ENCODE assay signal across 8 mouse cellular contexts in genomic region chr8:126735488-126736440, GRCm38 (mm10).
A peak's percentile ranks its signal among the peaks of the same experiment; 100 is the strongest.
DNase-seq lines count a peak whose midpoint lies in the region; ATAC-seq and TF ChIP-seq lines count a peak whose summit lies in the region.

No protein-coding gene starts in this region.

- DNase-seq in 3T3-L1 (ENCODE audit: low read depth, low spot score), result peak; percentile 88
- peak; percentile 72 to 76 for DNase-seq in cerebellum, adult 18-20 months
- DNase-seq in heart, postnatal 0 days (ENCODE audit: low spot score), result peak; percentile 97
- DNase-seq in kidney, postnatal 4 days, result peak; percentile 87 to 91
- DNase-seq in testis, postnatal 14 days (ENCODE audit: low spot score), result peak; percentile 85

- H3K4me1 ChIP-seq in forebrain, embryonic 16.5 days (replicated peaks; ENCODE audit: control insufficient read depth, insufficient read depth, low read length), result peaks cover 29% of the 10 kb centered on the region
- H3K4me1 ChIP-seq in heart, postnatal 0 days (ENCODE audit: control insufficient read depth, insufficient read depth), result peaks cover 18% of the 10 kb centered on the region
- peaks cover 20% of the 10 kb centered on the region for H3K4me1 ChIP-seq in liver, embryonic 15.5 days (replicated peaks)
- peaks cover 52% of the 10 kb centered on the region for H3K4me1 ChIP-seq in neural tube, embryonic 13.5 days (replicated peaks)

- no peak; the same call in 1 of the 2 replicates for TF ChIP-seq EP300 in heart, postnatal 0 days (IDR thresholded peaks at IDR 0.05; ENCODE audit: low read depth)

- H3K9me3 ChIP-seq in forebrain, embryonic 16.5 days (ENCODE audit: control insufficient read depth, low read length), result no peaks in the 10 kb centered on the region
- H3K9me3 ChIP-seq in heart, postnatal 0 days (replicated peaks; ENCODE audit: control insufficient read depth, low read length), result no peaks in the 10 kb centered on the region
- H3K9me3 ChIP-seq in liver, embryonic 15.5 days (replicated peaks), result no peaks in the 10 kb centered on the region
- no peaks in the 10 kb centered on the region for H3K9me3 ChIP-seq in neural tube, embryonic 13.5 days

- no peak overlapping the region for H3K4me3 ChIP-seq in forebrain, embryonic 16.5 days (replicated peaks; ENCODE audit: low read length)
- no peak overlapping the region for H3K4me3 ChIP-seq in heart, postnatal 0 days (ENCODE audit: low read depth, low read length)
- no peak overlapping the region for H3K4me3 ChIP-seq in liver, embryonic 15.5 days (replicated peaks)
- no peak overlapping the region for H3K4me3 ChIP-seq in neural tube, embryonic 13.5 days

- H3K4me2 ChIP-seq in forebrain, embryonic 16.5 days (ENCODE audit: low read length), result peak overlapping the region; percentile 7; the same call in 1 of the 2 replicates
- peak overlapping the region; percentile 38 for H3K4me2 ChIP-seq in heart, postnatal 0 days (ENCODE audit: low read depth, low read length)
- H3K4me2 ChIP-seq in liver, embryonic 15.5 days, result no peak overlapping the region
- H3K4me2 ChIP-seq in neural tube, embryonic 13.5 days, result no peak overlapping the region

- ATAC-seq in forebrain, embryonic 16.5 days, result peak; percentile 69
- peak; percentile 76 for ATAC-seq in heart, postnatal 0 days (ENCODE audit: insufficient read depth, low read depth)
- peak; percentile 65 for ATAC-seq in liver, embryonic 15.5 days (ENCODE audit: insufficient read depth)
- peak; percentile 68 for ATAC-seq in neural tube, embryonic 13.5 days (ENCODE audit: low read depth)

- peak overlapping the region; percentile 76 for H3K27ac ChIP-seq in forebrain, embryonic 16.5 days (ENCODE audit: low read length)
- peak overlapping the region; percentile 100 for H3K27ac ChIP-seq in heart, postnatal 0 days (ENCODE audit: low read depth)
- peak overlapping the region; percentile 87 for H3K27ac ChIP-seq in liver, embryonic 15.5 days (replicated peaks)
- H3K27ac ChIP-seq in neural tube, embryonic 13.5 days (replicated peaks), result peak overlapping the region; percentile 72

- TF ChIP-seq CTCF in heart, postnatal 0 days (IDR thresholded peaks at IDR 0.05; ENCODE audit: low read depth), result no peak

- H3K27me3 ChIP-seq in forebrain, embryonic 16.5 days (replicated peaks; ENCODE audit: control insufficient read depth, insufficient read depth, low read length), result no peaks in the 10 kb centered on the region
- no peaks in the 10 kb centered on the region for H3K27me3 ChIP-seq in heart, postnatal 0 days (ENCODE audit: control insufficient read depth, insufficient read depth, low read length)
- no peaks in the 10 kb centered on the region for H3K27me3 ChIP-seq in liver, embryonic 15.5 days
- no peaks in the 10 kb centered on the region for H3K27me3 ChIP-seq in neural tube, embryonic 13.5 days

- H3K36me3 ChIP-seq in forebrain, embryonic 16.5 days (ENCODE audit: control insufficient read depth, insufficient read depth), result no peaks in the 10 kb centered on the region
- H3K36me3 ChIP-seq in heart, postnatal 0 days (replicated peaks; ENCODE audit: control insufficient read depth, insufficient read depth, low read length), result no peaks in the 10 kb centered on the region
- H3K36me3 ChIP-seq in liver, embryonic 15.5 days (replicated peaks), result no peaks in the 10 kb centered on the region
- no peaks in the 10 kb centered on the region for H3K36me3 ChIP-seq in neural tube, embryonic 13.5 days

- 35% methylated on average over 25 of the region's 25 CpGs for WGBS in forebrain, embryonic 16.5 days
- WGBS in heart, postnatal 0 days, result 15% methylated on average over 25 of the region's 25 CpGs
- WGBS in liver, embryonic 15.5 days (ENCODE audit: insufficient replicate concordance), result 46% methylated on average over 25 of the region's 25 CpGs
- 36% methylated on average over 25 of the region's 25 CpGs for WGBS in neural tube, embryonic 13.5 days

- H3K9ac ChIP-seq in forebrain, embryonic 16.5 days (replicated peaks; ENCODE audit: low read depth, low read length), result peak overlapping the region; percentile 15
- peak overlapping the region; percentile 51 for H3K9ac ChIP-seq in heart, postnatal 0 days (replicated peaks; ENCODE audit: low read depth, low read length)
- H3K9ac ChIP-seq in liver, embryonic 15.5 days, result no peak overlapping the region
- H3K9ac ChIP-seq in neural tube, embryonic 13.5 days, result 0 out of 2 replicates have a peak overlapping the region, but pooled peaks have one; percentile 6

Comparison
In these comparisons a context has a peak if more than half of its experiments do, and no peak if none do; other contexts are left out.
1. H3K4me2 ChIP-seq: peak in forebrain, embryonic 16.5 days (single experiment) and heart, postnatal 0 days (single experiment); none in liver, embryonic 15.5 days (single experiment) and neural tube, embryonic 13.5 days (single experiment).
2. Peak in every context shown above with its lines, with median percentiles within 50 percentile points of each other: DNase-seq, ATAC-seq and H3K27ac ChIP-seq.